Mouse (Mus musculus) frontal cortex, adult 2 months (tissue): Measurements from ENCODE around the gene Myo5a. TPM values are rescaled to one million over a fixed set of nuclear protein-coding genes. Genes with fewer than 3 reads are reported as not detected.

Experiments used
- DNase-seq, 2 experiments: peaks; one replicate each; pipeline ENCODE4 v3.0.0; 2022; ENCODE audit warnings: low spot score in 1 of 2; ENCODE audit errors: extremely low spot score in 1 of 2
- polyA plus RNA-seq: library from polyadenylated mRNA; depleted of rRNA; stranded (reverse); fragments of >200 nt; gene quantifications from 2 replicates; pipeline ENCODE4 v1.2.3, GENCODE M21; 2012

Gene Myo5a
- polyA plus RNA-seq, 1 experiment: 109 TPM

DNA sequence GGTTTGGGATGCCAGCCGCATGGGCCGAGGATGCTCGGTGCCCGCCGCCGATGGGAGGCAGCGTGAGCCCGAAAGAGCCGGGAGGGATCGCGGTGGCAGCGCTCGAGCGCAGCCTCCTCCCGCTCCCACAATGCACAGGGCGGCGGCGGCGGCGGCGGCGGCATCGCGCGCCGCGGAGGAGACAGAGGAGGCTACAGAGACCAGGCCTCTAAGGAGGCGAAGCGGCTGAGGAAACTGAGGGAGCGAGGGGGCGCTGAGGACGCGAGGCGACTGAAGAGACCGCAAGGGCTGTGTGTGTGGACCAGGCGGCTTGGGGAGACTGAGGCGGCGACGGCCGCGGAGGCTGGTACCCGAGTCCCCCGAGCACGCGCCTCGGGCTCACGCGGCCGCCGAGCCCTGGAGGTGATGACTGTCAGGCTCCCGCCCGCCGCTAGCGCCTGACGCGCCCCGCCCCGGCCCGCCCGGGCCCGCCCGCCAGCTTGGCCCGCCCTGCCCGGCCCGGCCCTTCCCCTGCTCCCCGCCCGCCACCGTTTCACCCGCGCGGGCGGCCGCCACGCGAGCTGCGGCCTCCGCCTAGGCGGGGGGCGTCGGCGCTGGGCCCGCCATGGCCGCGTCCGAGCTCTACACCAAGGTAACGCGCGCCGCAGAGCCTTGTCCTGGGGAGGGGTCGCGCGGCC lies 352 bp downstream of the Myo5a start:
- peak; percentile 40 to 75 for DNase-seq

DNA sequence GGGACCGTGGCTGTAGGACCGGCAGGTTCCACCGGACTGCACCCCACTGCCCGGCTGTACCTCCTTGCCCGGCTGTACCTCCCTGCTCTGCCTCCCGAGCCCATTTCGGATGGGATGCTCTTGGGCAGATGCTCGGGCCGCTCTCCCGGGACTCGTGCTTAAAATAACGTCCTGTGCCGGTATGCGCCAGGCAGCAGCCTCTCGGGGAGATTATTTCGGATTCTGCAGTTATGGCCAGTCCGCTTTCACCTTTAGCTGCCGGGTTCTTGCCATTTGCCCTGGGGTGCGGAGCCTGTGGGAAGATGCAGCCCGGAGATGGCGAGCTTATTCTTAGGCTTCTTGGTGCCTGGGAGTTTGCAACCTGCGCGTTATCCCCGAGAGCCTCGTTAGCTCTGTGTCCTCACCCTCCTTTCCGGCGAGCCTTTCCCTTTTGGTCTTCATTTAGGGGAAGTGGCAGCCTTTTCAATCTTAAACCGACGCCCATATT lies 934 bp downstream of the Myo5a start:
- DNase-seq: no peak

GRCm38 (mm10) chr9:75072361-75072760 lies 1.5 kb downstream of the Myo5a start:
- no peak for DNase-seq

DNA sequence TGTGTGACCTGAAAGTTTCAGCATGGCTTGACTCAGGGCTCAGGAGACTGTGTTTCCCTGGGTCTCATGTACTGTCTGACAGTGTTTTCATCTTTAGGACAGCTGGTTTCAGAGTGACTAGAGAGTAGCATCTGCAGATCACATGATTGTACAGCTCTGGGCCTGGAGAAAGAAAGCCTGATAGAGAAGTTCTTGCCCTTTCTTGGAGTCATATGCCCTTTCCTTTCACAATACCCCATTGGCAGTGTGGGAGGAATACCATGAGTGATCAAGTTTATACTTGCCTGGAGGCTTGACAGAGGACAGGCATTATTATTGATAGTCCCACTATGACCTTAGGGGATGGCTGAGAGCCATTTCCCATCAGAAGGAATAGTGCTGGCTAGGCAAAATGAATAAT lies 6.4 kb downstream of the Myo5a start:
- no peak for DNase-seq

DNA sequence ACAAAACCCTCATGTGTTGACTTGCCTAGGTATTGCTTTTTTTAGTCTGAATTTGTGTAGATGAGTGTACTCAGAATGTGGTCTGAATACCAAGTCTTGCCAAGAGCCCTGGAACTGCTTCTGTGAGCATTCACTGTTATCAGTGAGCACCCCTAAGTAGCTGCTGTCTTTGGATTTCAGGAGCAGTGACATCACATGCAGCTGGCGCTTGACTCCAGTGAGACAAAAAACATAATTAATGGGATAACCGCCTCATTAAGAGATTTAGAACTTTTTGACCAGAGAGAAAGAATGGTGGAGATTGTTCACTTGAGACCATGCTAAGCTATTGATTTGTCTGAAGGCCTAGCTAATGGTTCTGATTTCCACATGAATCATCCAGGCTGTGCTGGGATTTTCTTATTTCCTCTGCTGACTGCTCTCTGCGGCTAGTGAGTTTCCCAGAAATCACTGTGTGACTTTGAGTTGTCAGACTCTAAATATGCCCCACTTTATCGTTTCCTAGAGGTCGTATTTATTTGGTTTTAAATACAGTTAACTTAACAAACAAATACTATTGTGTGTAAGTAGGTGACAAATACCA lies 14.5 kb downstream of the Myo5a start:
- DNase-seq: no peak

GRCm38 (mm10) chr9:75087823-75088222 lies 17.0 kb downstream of the Myo5a start:
- no peak for DNase-seq

DNA sequence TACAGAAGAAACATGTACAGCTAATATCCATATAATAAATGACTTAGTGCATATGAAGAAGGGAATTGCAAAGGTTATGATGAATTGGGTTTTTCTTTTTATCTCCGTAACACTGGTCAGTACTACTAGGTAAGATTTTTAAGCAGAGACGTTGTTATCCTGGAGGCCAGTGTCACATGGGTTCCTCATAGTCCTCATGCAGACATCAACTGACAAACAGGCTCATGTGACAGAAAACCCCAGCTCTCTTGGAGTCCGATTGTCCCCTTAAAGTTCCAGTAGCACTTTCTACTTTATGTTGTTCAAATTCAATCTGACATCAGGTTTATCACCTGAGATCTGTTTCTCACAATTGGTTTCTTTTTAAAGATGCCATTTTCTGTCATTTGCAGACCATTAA lies 18.5 kb downstream of the Myo5a start:
- no peak for DNase-seq

GRCm38 (mm10) chr9:75092134-75092533 lies 21.3 kb downstream of the Myo5a start:
- DNase-seq: no peak

DNA sequence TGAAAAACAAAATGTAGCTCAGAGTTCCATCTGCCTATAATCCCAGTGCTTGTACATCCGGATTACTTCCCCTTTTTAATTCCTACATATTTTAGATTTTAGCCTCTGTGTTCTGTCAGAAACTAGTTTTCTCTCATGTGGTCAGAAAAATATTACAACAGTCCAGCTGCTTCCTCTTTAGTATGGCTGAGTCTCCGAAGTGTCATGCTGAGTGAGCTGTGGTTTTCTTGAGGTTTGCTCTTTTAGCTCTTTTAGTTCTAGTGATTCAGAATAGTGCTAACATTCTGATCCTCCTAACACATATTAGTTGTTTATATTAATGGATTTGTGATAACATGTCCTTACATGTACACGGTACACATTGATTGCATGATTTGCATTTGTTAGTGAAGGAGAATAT lies 23.9 kb downstream of the Myo5a start:
- no peak for DNase-seq

DNA sequence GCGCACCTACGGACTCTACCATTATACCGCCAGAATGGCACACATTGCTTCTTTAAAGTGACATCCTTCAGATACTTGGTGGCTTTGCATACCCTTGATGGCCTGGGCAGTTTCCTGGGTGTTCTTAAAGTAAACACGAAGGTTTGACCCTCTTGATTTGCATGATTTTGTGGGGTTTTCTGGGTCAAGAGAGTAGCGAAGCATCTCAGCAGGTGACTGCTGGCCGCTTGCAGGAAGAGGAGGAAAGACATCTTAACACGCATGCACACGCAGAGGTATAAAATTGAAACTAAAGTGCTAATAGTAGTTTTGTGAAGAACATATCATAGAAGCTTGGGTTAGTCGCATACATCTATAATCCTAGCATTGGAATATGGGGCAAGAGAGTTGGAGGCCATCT lies 28.1 kb downstream of the Myo5a start:
- DNase-seq: no peak

DNA sequence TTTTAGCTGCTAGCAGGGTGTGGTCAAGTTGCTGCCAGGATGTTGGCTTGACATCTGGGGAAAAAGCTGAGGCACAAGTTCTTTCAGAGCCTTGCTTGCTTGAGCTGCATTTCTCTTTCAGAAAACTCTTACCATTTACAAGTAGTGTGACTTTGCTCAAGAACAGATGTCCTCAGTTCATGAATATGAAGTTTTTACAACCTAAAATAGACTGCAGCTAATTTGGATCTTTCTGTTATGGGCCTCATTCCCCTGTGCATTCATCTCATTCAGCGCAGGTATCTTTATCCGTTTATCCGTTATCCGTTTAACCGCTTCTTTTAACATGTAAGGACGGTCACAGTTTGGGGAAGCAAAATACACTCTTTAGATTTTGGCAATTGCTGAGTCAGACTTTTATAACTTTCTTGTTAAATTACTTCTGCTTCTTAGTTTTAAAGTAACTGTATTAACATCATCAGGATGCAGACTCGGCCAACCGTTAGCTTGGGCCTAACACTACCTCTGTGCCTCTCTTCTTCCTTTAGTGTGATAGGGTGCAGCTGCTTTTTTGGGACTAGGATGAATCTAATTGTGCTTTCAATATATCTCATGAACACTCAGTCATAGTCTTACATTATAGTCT lies 29.5 kb downstream of the Myo5a start:
- DNase-seq: peak in 1 of 2 experiments; percentile 56

- DNase-seq: no peak
Observed at GRCm38 (mm10) chr9:75102131-75102530, 31.3 kb downstream of the Myo5a start.

GRCm38 (mm10) chr9:75116571-75117177 lies 45.9 kb downstream of the Myo5a start:
- no peak for DNase-seq

DNA sequence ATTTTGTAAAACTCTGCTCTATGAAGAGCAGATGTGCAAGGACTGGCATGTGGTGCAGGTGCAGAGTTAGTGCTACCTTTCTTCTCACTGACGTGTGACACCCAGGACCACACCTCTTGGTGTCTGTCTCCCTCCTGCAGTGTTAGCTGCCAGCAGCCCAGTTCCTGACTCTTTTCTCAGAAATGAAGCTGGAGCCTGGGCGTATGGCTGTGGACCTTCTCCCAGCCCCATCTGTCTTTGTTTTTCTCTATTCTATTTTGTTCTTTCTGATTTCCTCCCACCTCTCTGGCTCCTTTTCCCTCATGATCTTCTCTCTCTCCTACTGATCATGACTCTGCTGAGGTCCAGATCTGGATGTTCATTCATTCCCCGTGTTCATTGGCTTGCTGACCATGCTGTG lies 50.3 kb downstream of the Myo5a start:
- DNase-seq: peak in 1 of 2 experiments; percentile 45

DNA sequence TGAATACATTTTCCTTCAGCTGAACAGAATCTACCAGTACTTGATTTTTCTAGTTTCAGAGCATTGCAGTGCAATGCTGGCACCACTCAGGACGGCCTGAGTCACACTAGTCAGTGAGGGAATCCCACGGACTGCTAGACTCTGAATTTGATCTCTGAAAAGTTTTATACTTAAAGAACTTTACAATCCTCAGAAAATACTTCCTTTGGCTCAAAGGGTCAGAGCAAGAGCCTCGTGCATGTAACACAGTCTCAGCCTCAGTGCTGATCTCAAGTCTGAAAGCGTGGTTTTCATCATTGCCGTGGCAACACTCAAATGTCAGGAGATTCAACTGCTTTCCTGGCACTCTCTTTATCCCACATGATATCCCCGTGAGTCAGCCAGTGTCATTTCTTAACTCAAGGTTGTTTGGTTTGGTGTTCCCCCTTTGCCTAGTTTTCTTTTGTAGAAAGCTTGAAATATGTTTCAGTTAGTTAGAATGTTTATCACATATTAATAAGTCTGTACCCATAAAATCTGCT lies 53.4 kb downstream of the Myo5a start:
- peak in 1 of 2 experiments; percentile 41 for DNase-seq

GRCm38 (mm10) chr9:75130553-75130952 lies 59.7 kb downstream of the Myo5a start:
- no peak for DNase-seq

GRCm38 (mm10) chr9:75146911-75147310 lies 76.1 kb downstream of the Myo5a start:
- no peak for DNase-seq

DNA sequence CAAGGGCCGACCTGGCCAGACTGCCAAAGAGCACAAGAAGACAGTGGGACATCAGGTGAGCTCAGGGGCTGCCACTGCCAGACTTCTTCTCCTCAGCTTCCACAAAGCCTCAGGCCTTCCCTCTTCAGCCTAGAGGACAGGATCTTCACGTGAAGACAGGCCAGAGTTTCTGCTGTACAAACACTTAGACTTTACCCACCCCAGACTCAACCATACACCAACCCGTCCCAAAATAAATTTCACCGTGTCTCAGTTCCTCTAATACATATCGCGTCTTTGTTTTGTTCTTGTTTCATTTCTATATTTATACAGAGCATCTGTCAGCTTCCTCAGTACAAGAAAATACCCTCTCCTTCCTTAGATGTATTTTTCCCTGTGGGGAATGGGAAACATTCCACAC lies 89.7 kb downstream of the Myo5a start:
- peak in 1 of 2 experiments; percentile 35 for DNase-seq

GRCm38 (mm10) chr9:75163650-75164049 lies 92.8 kb downstream of the Myo5a start:
- DNase-seq: no peak

DNA sequence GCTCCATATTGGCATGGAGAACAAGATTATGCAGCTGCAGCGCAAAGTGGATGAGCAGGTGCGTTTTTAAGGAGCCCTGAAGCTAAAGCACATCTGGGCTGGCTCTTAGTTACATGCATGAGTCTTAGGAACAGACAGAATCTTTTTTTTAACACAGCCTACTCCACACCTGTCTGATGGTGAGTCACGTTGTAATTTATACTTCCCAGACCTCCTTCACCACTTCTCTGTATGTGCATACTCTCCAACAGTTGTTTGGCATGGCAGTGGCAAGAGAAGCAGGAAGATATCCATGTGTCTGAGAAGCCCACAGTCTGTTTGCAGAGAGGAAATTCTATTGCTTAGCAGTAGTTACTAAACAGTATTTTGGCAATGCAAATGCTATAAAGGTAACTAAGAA lies 100.9 kb downstream of the Myo5a start:
- DNase-seq: peak in 1 of 2 experiments; percentile 17

GRCm38 (mm10) chr9:75187646-75188260 lies 116.9 kb downstream of the Myo5a start:
- DNase-seq: no peak
